Mouse (Mus musculus) ES-E14 (cell line): ENCODE measurements at regions not wholly inside any gene's neighbourhood (a gene's known extent, or its start where the extent isn't known, plus 50 kb on each side); places are given as distances from the start of the nearest gene placed in this dataset.

Experiments
- CHD2 ChIP-seq: IDR thresholded peaks from 2 replicates; pipeline ENCODE4 v1.6.1; 2014; ENCODE audit warnings: mild to moderate bottlenecking, low read depth, low read length, inconsistent platforms
- HCFC1 ChIP-seq: IDR thresholded peaks from 2 replicates; pipeline ENCODE4 v1.6.1; 2012; ENCODE audit warnings: low read length, inconsistent platforms, borderline replicate concordance; ENCODE audit not compliant: insufficient read depth
- MAFK ChIP-seq: IDR thresholded peaks from 2 replicates; pipeline ENCODE4 v1.6.1; 2014; ENCODE audit warnings: mild to moderate bottlenecking, low read depth, low read length, inconsistent platforms; ENCODE audit not compliant: insufficient read depth
- ZC3H11A ChIP-seq: IDR thresholded peaks from 2 replicates; pipeline ENCODE4 v1.6.1; 2012; ENCODE audit warnings: low read depth, mild to moderate bottlenecking, inconsistent platforms, low read length, borderline replicate concordance
- ZNF384 ChIP-seq: IDR thresholded peaks from 2 replicates; pipeline ENCODE4 v1.6.1; 2012; ENCODE audit warnings: low read depth, low read length, inconsistent platforms

DNA sequence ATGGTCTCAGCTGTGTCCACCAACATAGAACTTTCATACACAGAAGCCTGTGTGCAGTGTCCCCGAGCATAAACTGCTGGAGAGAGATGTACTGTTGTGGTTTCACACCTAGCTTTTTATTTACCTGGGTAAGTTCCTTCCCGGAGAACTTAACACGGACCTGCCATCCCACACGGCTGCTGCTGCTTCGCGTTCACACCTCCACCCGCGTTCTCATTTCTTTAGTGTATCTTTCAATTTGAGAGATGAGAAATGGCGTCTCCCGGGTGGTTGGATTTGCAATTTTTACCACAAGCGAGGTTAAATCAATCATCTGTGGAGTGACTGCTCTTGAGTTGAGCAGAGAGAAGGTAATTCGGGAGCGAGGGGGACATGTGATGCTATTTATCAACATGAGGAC lies 223.0 kb downstream of the Suds3 start:
- TF ChIP-seq CHD2 (no peak), HCFC1 (no peak), MAFK (no peak), ZC3H11A (no peak), ZNF384 (no peak)
